Mouse (Mus musculus) heart, postnatal 0 days (tissue): Measurements from ENCODE around the gene Pglyrp1. TPM values are rescaled to one million over a fixed set of nuclear protein-coding genes. Genes with fewer than 3 reads are reported as not detected.
A peak's percentile ranks its signal among the peaks of the same experiment; 100 is the strongest.
"Not testable (repeated sequence)": the region's sequence is repeated elsewhere in the genome, so short reads cannot be mapped to it uniquely, and the experiment has no call there.

ENCODE experiments used
- ATAC-seq: fragments of 200-750 bp; cut with Nextera tagmentation; 2 replicates; pipeline ENCODE4 v1.8.0; 2017; ENCODE audit warnings: low read depth, moderate number of reproducible peaks, moderate library complexity; ENCODE audit not compliant: insufficient read depth
- DNase-seq: peaks from one replicate; pipeline ENCODE4 v3.0.0-alpha.2; 2016; ENCODE audit warnings: low spot score
- H3K27ac ChIP-seq: fragments of 300-500 bp; sonication (generic); 2 replicates; pipeline ENCODE4 v1.5.1; 2014; ENCODE audit warnings: low read depth, mild to moderate bottlenecking
- H3K27me3 ChIP-seq: fragments of 300-500 bp; sonication (generic); 2 replicates; pipeline ENCODE4 v1.6.1; 2014; ENCODE audit warnings: low read length, mixed read lengths; ENCODE audit not compliant: control insufficient read depth, insufficient read depth
- H3K36me3 ChIP-seq: fragments of 300-500 bp; sonication (generic); replicated peaks from 2 replicates; pipeline ENCODE4 v1.6.1; 2014; ENCODE audit warnings: low read length, mixed read lengths; ENCODE audit not compliant: control insufficient read depth, insufficient read depth
- H3K4me1 ChIP-seq: fragments of 300-500 bp; sonication (generic); 2 replicates; pipeline ENCODE4 v1.6.1; 2014; ENCODE audit warnings: antibody characterized with exemption; ENCODE audit not compliant: control insufficient read depth, insufficient read depth
- H3K4me2 ChIP-seq: fragments of 300-500 bp; sonication (generic); 2 replicates; pipeline ENCODE4 v1.6.1; 2014; ENCODE audit warnings: low read depth, mild to moderate bottlenecking, low read length, moderate library complexity
- H3K4me3 ChIP-seq: fragments of 300-500 bp; sonication (generic); 2 replicates; pipeline ENCODE4 v1.5.1; 2014; ENCODE audit warnings: low read depth, low read length
- H3K9ac ChIP-seq: fragments of 300-500 bp; sonication (generic); replicated peaks from 2 replicates; pipeline ENCODE4 v1.6.1; 2014; ENCODE audit warnings: low read depth, low read length, mixed read lengths
- H3K9me3 ChIP-seq: fragments of 300-500 bp; sonication (generic); replicated peaks from 2 replicates; pipeline ENCODE4 v1.6.1; 2016; ENCODE audit warnings: low read length; ENCODE audit not compliant: control insufficient read depth
- CTCF ChIP-seq: IDR thresholded peaks from 2 replicates; pipeline ENCODE4 v1.5.1; 2016; ENCODE audit warnings: antibody characterized with exemption, control low read depth, low read depth
- EP300 ChIP-seq: IDR thresholded peaks from 2 replicates; pipeline ENCODE4 v1.6.1; 2016; ENCODE audit warnings: antibody characterized with exemption, low read depth
- WGBS: fragments of 180-500 bp; shearing (Covaris S2); extraction: QIAGEN DNeasy Blood & Tissue Kit; methylation state at CpG from one replicate; pipeline ENCODE4 v1.1.7; 2014; 5-methylcytosine and 5-hydroxymethylcytosine counted together
- polyA plus RNA-seq: library from polyadenylated mRNA; unstranded; fragments of >200 nt; fragmentation: Nextera tagmentation; extraction: Ambion mirVana; gene quantifications from 2 replicates; pipeline ENCODE4 v1.2.1, GENCODE M21; 2015
- total RNA-seq: library from RNA; depleted of rRNA; stranded (reverse); fragments of >200 nt; gene quantifications from 2 replicates; pipeline ENCODE4 v1.2.3, GENCODE M21; 2014; ENCODE audit warnings: low replicate concordance; rRNA removed

Pglyrp1 gene
- 1.4 TPM in 1 of 2 replicates, not detected in the other for total RNA-seq
- polyA plus RNA-seq, result 1.8 and 6.9 TPM in 2 replicates

DNA sequence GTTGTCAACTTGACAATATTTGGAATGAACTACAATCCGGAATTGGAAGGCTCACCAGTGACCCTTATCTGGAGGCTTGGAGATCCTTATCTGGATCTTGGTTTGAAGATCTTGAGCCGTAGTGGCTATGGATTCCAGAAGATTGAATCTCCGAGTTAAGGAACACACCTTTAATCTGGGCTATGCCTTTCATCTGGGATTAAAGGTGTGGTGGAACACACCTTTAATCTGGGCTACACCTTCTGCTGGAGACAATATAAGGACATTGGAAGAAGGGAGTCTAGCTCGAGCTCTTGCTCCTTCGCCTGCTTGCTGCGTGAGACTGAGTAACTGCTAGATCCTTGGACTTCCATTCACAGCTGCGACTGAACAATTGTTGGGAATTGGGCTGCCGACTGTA lies at the start of gene Pglyrp1:
Gene Pglyrp1, plus strand, starts transcription at position 301 of the 400 bp plus-strand sequence.
- H3K4me2 ChIP-seq, H3K9me3 ChIP-seq, DNase-seq, H3K4me3 ChIP-seq, ATAC-seq, H3K27me3 ChIP-seq, H3K27ac ChIP-seq, H3K36me3 ChIP-seq, H3K9ac ChIP-seq, H3K4me1 ChIP-seq: not testable (repeated sequence)
- WGBS, result no CpG with 5 or more reads among the region's 8 CpGs

DNA sequence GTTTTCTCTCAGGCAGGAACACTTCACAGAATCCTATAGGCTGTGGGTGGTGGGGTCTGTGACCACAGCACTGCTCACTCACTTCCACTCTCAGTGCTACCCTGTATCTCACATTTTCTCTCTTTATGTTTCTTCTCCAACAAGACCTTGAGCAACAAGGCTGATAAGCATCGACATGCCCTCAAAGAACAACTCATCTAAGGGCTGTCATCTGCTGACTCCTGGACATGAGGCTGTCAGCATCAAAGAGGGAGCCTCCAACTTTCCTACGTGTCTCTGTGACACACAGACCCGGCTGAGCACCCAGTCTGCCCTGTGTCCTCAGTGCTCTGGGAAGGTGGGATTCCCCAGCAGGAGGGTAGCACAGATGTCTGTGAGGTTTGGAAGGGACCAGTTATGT lies 49.6 kb upstream of the Pglyrp1 start, which contains the start of gene Psg17:
Gene Psg17, minus strand, starts transcription at position 101 of the 400 bp plus-strand sequence.
- Histone ChIP-seq H3K36me3 (no peaks in the 10 kb centered on the region), H3K4me2 (no peak within 1 kb of the TSS), H3K9ac (no peak within 1 kb of the TSS), H3K27me3 (no peaks in the 10 kb centered on the region), H3K4me1 (no peaks in the 10 kb centered on the region), H3K27ac (no peak within 1 kb of the TSS), H3K9me3 (no peaks in the 10 kb centered on the region), H3K4me3 (no peak within 1 kb of the TSS)
- ATAC-seq, result no peak
- 43% methylated on average over 3 of the region's 3 CpGs for WGBS
- TF ChIP-seq EP300 (no peak), CTCF (no peak)
- no peak for DNase-seq

DNA sequence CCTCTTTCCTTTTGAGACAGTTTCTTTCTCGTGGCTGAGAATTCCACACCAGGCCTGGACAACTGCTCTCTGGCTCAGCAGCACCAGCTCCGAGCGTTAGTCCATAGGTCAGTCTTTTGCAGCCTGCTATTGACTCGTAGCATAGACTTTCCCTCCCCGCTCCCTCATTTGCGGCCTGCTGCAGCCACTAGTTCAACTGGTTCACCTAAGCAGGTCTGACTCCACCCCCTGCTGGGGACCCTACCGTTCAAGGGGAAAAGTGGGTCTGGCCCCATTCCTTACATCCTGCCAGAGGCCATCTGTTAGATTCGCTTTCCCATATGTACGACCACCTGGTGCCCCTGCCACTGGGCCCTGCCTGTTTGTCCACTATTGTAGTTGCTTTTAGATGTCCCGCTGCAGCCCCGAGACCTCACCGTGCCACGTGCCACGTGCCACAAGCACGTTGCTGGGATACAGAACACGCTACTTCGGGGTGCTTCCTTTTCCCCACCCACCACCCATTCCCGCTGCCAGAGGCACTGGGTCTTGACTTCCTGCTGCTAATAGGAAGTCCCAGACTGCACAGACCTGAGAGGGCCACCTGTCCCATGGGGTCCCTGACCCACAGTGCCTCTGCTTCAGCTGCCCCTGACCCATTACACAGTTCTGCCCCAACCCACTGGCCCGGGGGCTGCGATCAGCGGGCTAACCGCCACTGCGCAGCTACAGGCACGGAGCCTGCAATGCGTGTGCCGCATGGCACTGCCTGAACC lies 43.2 kb upstream of the Pglyrp1 start:
- ATAC-seq (no peak), DNase-seq (no peak)
- Histone ChIP-seq H3K27me3 (no peaks in the 10 kb centered on the region), H3K36me3 (no peaks in the 10 kb centered on the region), H3K9me3 (no peaks in the 10 kb centered on the region), H3K4me2 (no peak overlapping the region), H3K4me3 (no peak overlapping the region), H3K4me1 (no peaks in the 10 kb centered on the region), H3K9ac (no peak overlapping the region), H3K27ac (no peak overlapping the region)
- TF ChIP-seq CTCF, result no peak
- TF ChIP-seq EP300, result no peak
- 58% methylated on average over 26 of the region's 26 CpGs for WGBS

DNA sequence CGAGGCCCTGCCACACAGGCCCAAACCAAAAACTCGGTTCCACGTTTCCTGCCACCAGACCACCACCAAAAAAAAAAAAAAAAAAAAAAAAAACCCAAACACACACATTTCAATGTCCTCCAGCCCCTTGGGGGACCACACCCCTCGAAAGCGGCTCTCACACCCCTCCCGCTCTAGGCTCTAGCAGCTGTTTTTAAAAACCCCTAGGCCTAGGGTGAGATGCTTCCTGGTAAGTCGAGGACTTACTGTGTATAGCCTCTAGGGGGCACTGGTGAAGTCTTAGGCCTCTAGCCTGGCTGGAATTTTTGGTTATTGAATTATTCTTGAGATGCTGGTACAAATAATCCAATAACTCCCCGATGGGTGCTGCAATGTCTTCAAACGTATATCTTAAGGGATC lies 42.5 kb upstream of the Pglyrp1 start:
- ATAC-seq (no peak), DNase-seq (no peak)
- 57% methylated on average over 9 of the region's 9 CpGs for WGBS
- no peaks in the 10 kb centered on the region for H3K4me1 ChIP-seq
- H3K4me2 ChIP-seq, result no peak overlapping the region
- H3K27ac ChIP-seq, result no peak overlapping the region
- TF ChIP-seq EP300, result no peak
- peak; percentile 22; the same call in 1 of the 2 replicates for TF ChIP-seq CTCF
- H3K9me3 ChIP-seq, result no peaks in the 10 kb centered on the region
- H3K36me3 ChIP-seq, result no peaks in the 10 kb centered on the region
- no peak overlapping the region for H3K4me3 ChIP-seq
- H3K9ac ChIP-seq, result no peak overlapping the region
- H3K27me3 ChIP-seq, result no peaks in the 10 kb centered on the region

DNA sequence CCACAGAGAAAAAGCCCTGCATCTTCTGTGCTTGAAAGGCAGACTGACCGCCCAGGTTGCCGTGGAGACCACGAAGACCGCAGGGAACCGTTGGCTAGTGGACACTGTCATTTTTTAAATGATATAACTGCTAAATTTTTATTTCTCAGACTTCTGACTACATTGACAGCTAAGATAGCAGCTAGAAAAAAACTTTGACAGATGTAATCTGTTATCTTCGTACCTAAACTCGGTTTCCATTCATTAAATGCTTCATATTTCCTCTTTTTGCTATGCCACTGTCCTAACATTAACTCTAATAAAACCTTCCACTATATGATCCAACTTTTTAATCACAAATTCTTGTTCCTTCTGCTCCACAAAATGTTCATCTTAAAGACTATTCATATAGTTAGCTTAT lies 41.6 kb upstream of the Pglyrp1 start:
- Histone ChIP-seq H3K27ac (no peak overlapping the region), H3K36me3 (no peaks in the 10 kb centered on the region)
- no peak for DNase-seq

DNA sequence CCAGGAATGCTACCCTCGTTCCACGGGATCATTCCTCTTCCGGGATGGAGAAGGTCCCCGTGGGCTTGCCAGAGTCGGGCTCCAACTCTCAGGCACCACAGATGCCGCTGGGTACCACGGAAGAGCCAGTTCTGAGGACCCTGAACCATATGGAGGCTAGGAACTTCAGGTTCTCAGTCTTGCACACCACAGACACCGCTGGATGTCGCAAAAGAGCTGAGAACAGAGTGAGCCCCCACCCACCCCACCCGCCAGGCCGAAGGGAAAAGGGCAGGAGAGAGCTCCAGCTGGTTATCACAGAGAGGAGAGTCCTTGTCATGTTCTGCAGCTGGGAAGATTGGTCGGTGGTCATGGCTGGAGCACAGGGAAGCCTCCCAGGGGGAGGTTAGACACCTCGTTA lies 38.8 kb upstream of the Pglyrp1 start:
- peak; percentile 4; the same call in 1 of the 2 replicates for TF ChIP-seq CTCF
- no peak for TF ChIP-seq EP300
- Histone ChIP-seq H3K9me3 (no peaks in the 10 kb centered on the region), H3K27me3 (no peaks in the 10 kb centered on the region), H3K9ac (no peak overlapping the region), H3K27ac (no peak overlapping the region), H3K4me3 (no peak overlapping the region), H3K4me1 (no peaks in the 10 kb centered on the region), H3K36me3 (no peaks in the 10 kb centered on the region), H3K4me2 (no peak overlapping the region)
- DNase-seq (no peak), ATAC-seq (0 out of 2 replicates have a peak, but pooled peaks have one; percentile 11)
- 32% methylated on average over 13 of the region's 13 CpGs for WGBS

More for the DNA sequence above, 41.6 kb upstream of the Pglyrp1 start:
- Histone ChIP-seq H3K9me3 (no peaks in the 10 kb centered on the region), H3K4me2 (no peak overlapping the region), H3K27me3 (no peaks in the 10 kb centered on the region), H3K4me3 (no peak overlapping the region), H3K9ac (no peak overlapping the region), H3K4me1 (no peaks in the 10 kb centered on the region)
- WGBS, result 79% methylated on average over 7 of the region's 7 CpGs
- no peak for TF ChIP-seq CTCF
- TF ChIP-seq EP300, result no peak
- ATAC-seq, result no peak
